Mouse (Mus musculus) kidney, adult 18-20 months (tissue): Measurements from ENCODE around the gene Kat2a.
"Not testable (repeated sequence)": the region's sequence is repeated elsewhere in the genome, so short reads cannot be mapped to it uniquely, and the experiment has no call there.

ENCODE experiments used
- DNase-seq: peaks from one replicate; pipeline ENCODE4 v3.0.0; 2021

The Kat2a gene

GRCm38 (mm10) chr11:100659806-100660205 lies 52.5 kb downstream of the Kat2a start:
- DNase-seq, result no peak

DNA sequence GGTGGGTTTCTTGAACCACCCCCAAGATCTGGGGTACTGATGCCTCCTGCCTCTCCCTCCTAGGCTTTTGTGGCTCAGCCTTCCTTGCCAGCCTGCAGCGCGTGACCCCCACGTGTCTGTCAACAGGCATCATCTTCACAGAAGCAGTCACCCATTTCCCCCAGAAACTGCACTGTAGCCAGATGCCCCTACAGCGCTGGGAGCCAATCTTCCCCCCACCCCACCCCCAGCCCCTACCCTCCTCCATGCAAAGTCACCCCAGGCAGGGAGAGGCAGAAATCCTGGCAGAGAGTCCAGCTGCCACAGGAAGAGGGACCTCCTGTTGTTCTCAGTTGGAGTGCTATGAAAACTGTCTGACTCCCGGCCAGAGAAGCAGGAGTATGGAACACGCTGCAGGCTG lies 55.8 kb downstream of the Kat2a start:
- no peak for DNase-seq

- DNase-seq, result not testable (repeated sequence)
Measured at GRCm38 (mm10) chr11:100655589-100655988, 56.7 kb downstream of the Kat2a start.
